Mouse (Mus musculus) liver, embryonic 14.5 days (tissue): ENCODE data around the gene Znrf3.

Source experiments
- CTCF ChIP-seq: IDR thresholded peaks from 2 replicates; pipeline ENCODE4 v1.5.1; 2016; ENCODE audit warnings: antibody characterized with exemption, low read depth, control low read depth
- EP300 ChIP-seq: IDR thresholded peaks from 2 replicates; pipeline ENCODE4 v1.6.1; 2016; ENCODE audit warnings: antibody characterized with exemption, low read depth

DNA sequence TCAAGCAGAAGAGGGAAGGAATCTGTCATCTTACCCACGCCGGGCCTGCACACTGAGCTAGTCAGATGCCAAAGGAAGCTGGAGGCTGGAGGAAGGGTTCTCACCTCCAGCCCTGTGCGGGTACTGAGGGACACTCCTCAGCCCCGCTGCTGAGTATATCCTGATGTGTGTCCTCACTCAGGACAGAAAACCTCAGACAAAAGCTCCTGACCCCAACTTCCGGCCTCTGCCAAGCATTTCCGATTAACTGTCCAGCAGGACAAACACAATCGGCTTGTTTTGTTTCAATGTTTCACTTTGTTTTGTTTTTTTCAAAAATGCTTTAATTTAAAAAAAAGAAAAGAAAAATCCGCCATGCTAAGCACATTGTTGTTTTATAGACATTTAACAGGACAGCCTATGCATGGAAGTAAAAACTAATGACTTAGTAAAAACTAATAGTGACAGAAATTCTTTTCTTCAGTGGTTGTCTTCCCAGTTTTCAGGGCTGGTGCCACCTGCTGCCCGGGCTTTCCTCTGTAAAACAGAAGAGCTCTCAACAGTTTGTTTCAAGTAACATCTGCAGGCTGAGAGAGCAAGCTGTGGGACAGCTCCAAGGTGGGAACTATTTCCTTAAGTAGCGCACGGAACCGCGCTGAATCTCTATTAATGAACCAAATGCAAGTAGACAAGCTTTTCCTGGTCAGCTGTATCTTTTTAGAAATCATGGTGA, 187.3 kb downstream of the Znrf3 start:
- TF ChIP-seq CTCF: no peak
- no peak for TF ChIP-seq EP300
